Mouse (Mus musculus): Measurements from ENCODE around the gene Grhpr.
"Not testable (repeated sequence)": the region's sequence is repeated elsewhere in the genome, so short reads cannot be mapped to it uniquely, and the experiment has no call there.

Gene Grhpr

GRCm38 (mm10) chr4:44974331-44974730 is 6.9 kb upstream of the Grhpr start:
- DNase-seq (ENCODE audit: low spot score) = no peak

DNA sequence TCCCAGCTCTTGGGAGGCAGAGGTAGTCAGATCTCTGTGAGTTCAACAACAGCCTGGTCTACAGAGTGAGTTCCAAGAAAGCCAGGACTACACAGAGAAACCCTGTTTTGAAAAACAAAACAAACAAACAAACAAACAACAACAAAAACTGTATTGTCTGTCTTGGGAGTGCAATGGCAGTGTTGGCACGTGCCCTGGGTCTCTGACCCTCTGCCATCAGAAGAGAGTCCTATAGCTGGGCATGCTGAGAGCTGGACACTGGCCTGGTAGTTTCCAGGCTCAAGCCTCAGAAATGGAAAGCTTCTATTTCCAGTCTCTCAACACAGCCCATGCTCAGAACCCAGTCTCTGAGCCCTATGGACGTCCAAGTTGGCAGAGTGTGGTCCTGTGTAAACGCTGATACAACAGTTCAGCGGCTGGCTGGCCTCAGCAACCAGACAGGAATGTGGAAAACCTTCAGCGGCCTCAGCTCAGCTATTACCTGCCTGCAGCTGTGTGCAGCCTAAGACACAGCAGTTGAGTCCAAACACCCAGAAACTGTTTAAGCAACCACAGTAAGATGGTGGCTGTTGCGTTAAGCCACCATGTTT is 5.1 kb upstream of the Grhpr start:
- DNase-seq (ENCODE audit: low spot score) = no peak

- DNase-seq (ENCODE audit: low spot score) = no peak
Observed at GRCm38 (mm10) chr4:44976921-44977710, 4.1 kb upstream of the Grhpr start.

- no peak for DNase-seq (ENCODE audit: low spot score)
Observed at GRCm38 (mm10) chr4:44978175-44978574, 3.0 kb upstream of the Grhpr start.

DNA sequence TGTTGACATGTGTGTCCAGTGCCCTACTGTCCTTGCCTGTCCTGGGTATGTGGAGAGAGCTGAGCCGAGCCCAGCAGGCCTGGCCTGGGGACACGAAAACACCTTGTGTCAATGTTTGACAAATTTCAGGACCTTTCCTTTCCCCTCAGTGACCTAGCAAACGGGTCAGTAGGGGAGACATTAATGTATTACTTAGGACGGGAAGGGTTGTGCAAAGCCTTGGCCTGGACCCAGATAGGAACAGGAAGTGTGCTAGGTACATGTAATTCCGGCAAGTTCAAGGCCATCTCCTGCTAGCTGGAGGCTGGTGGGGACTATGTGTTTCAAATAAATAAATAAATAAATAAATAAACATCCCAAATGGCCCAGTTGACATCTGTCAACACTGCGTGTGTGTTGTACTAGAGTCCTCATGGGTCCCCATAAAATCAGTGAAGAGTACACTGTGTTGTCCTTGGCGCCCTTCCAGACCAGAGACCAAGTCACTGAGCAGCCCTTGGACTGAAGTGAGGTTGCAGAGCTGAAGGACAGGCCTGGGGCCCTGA is 1.3 kb upstream of the Grhpr start:
- DNase-seq (ENCODE audit: low spot score) = no peak

DNA sequence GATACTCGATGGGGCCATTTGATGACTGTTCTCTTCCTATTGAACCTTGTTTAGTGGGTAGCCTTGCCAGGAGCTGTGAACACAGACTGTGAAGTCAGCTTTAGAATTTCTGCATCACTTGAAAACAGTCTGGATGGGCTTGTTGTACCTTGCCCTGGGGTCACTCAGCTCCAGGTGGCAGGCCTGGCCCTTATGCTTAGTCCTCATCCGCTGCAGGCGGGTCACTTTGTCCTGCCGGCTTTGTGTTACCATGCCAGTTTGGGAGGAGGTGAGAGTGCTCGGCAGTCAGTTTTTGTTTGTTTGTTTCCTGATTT is 736 bp downstream of the Grhpr start:
- no peak for DNase-seq (ENCODE audit: low spot score)

- DNase-seq (ENCODE audit: low spot score) = no peak
Observed at GRCm38 (mm10) chr4:44982440-44983130, 1.4 kb downstream of the Grhpr start.

GRCm38 (mm10) chr4:44983131-44983740 is 2.0 kb downstream of the Grhpr start:
- DNase-seq (ENCODE audit: low spot score) = no peak

DNA sequence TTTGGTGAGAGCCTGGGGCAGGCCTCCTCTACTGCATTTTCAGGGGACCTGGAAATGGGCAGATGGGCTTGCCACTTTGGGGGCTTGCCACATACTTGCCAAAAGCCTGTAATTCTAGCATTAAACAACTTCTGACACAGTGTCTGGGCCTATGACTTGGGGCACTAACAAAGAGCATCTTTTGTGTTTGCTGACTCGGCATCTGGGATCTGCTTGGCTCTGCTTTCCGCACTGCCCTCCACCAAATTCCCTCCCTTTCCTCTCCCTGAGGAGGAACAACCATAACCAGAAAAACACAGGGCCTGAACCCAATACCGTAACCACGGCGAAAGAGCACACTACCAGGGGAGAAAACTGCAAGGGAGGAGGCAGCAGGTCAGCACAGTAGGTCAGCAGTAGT is 9.4 kb downstream of the Grhpr start:
- DNase-seq (ENCODE audit: low spot score) = no peak

DNA sequence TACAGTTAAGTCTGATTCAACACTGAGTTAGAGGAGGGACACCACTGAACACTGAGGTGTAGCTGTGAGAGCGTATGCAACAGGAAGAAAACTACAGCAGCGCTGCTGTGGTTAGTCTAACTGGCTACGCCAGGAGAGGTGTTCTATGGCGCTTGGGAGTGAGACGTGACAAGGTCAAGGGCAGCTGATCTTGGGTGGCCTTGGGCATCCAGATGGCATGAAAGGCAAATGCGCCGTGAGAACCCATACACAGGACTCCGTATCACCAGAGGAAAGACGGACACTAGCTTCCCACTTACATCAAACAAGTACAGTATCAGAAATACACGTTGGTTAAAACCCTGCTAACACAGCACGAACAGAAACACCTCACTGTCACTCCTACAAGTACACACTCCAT is 11.1 kb downstream of the Grhpr start:
- not testable (repeated sequence) for DNase-seq (ENCODE audit: low spot score)

GRCm38 (mm10) chr4:44993179-44993578 is 12.0 kb downstream of the Grhpr start:
- DNase-seq (ENCODE audit: low spot score) = not testable (repeated sequence)

DNA sequence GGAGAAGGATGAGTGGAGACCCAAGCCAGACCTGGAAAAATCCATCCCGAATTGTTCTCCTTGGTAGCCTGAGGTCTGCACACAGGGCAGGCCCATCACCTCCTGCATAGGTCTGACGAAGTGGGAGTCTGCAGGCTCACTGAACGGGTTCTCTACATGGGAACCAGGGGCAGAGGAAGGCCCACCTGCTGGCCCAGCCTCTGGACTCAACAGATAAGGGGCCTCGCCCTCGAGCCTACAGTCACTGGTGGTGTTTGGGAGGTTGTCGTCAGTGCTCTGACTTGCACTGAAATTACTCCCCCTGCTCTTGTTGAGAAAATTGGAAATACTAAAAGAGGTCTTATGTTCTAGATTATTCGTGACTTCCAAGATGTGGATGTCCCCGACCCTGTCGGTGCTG is 12.7 kb downstream of the Grhpr start:
- no peak for DNase-seq (ENCODE audit: low spot score)

DNA sequence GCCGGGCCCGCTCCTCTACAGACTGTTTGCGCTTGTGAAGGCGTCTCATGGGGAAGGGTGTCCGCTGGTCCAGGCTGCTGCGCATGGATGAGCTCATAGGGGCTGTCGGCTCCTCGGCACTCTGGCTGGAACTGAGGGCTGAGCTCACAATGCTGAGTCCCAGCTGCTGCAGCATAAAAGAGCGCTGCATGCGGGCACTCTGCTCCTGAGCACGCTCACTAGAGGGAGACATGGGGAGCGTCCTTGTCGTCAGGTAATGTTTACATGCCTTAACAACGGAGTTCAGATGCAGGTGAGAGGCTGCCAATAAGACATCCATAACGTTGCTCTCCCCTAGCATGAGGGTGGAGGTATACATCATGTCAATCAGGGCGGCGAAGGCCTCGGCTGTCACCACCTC is 13.6 kb downstream of the Grhpr start:
- no peak for DNase-seq (ENCODE audit: low spot score)

GRCm38 (mm10) chr4:44998071-44998470 is 16.9 kb downstream of the Grhpr start:
- DNase-seq (ENCODE audit: low spot score) = no peak

GRCm38 (mm10) chr4:45000001-45000400 is 18.8 kb downstream of the Grhpr start:
- no peak for DNase-seq (ENCODE audit: low spot score)

GRCm38 (mm10) chr4:45005452-45005851 is 24.3 kb downstream of the Grhpr start:
- DNase-seq (ENCODE audit: low spot score) = no peak

GRCm38 (mm10) chr4:45010806-45011415 is 29.7 kb downstream of the Grhpr start:
- no peak for DNase-seq (ENCODE audit: low spot score)

GRCm38 (mm10) chr4:45011581-45012104 is 30.4 kb downstream of the Grhpr start:
- no peak for DNase-seq (ENCODE audit: low spot score)

- DNase-seq (ENCODE audit: low spot score) = peak; percentile 100
Observed at GRCm38 (mm10) chr4:45012105-45012975, 31.1 kb downstream of the Grhpr start, which contains the start of gene Zbtb5. TSS of gene Zbtb5 (minus strand) at chr4:45012412.

DNA sequence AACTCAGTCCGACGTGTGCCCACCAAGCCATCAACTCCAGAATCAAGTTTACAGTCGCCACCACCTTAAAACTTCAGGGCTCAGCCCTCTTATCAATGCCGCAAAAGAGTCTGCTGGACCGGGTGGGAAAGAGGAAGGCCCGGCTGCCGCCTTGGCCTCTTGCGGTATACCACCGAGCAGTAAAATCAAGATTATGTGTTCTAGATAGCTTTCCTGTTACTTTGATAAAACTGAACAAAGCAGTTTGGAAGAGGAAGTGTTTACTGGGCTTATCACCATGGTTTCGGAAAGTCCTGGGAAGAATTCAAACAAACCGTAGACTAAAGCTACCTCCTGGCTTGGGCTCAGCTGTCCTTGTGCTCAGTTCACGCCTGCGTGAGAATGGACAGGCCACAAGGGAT is 31.8 kb downstream of the Grhpr start:
- DNase-seq (ENCODE audit: low spot score) = no peak

DNA sequence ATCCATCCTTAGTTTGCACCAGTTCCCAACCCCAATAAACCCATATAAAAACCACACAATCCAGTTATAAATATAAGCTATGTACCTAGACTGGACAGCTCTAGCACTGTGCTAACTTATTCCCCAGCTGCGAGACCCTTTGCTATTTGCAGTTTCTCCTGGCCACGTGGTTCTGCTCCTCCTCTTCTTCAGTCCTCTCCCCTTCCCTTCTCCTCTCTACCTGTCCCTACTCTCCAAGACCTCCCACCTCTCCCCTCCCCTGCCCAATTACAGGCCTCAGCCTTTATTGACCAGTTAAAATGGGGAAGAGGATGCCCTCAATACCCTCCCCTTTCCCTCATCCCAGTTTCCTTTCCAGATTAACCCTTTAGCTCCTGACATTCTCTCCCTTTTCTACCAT is 32.3 kb downstream of the Grhpr start:
- DNase-seq (ENCODE audit: low spot score) = no peak
